In the genomic region with DNA sequence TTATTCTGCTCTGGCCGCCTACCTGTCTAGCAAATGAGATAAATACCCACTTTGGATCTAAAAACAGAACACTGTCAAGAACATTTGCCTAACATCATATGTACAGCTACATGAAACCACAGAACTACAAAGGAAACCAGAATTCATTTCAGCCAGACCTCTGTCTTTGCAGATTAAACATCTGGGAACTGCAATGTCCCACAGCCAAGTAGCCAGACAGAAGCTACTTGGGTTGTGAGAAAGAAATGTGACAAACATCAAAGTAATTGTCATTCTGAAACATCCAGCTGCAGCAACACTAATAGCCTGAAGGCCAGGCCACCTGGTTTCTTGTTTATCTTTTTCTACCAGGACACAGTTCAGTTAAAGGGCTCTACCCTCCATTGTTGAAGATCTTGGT, we compare ENCODE assay signal across 20 mouse cellular contexts.
"Had no signal": no experiment of that assay in that cellular context is flagged by ENCODE, and none has a peak within 500 bp of the region (broad histone marks: within the 10 kb centered on the region; RNA-seq: fewer than 3 reads in every experiment).

No protein-coding gene starts in this region.

- H3K4me1 ChIP-seq: lung, embryonic 15.5 days; midbrain, embryonic 12.5 days; neural tube, embryonic 15.5 days had no signal

- H3K36me3 ChIP-seq: lung, embryonic 15.5 days had no signal

- H3K9me3 ChIP-seq: lung, embryonic 15.5 days; midbrain, embryonic 10.5 days; midbrain, embryonic 12.5 days; neural tube, embryonic 13.5 days; neural tube, embryonic 15.5 days had no signal

- H3K27me3 ChIP-seq: lung, embryonic 15.5 days; midbrain, embryonic 12.5 days; neural tube, embryonic 13.5 days; neural tube, embryonic 15.5 days had no signal

- H3K4me2 ChIP-seq: lung, embryonic 15.5 days; midbrain, embryonic 12.5 days; neural tube, embryonic 13.5 days; neural tube, embryonic 15.5 days had no signal

- H3K4me3 ChIP-seq: lung, embryonic 15.5 days; midbrain, embryonic 10.5 days; midbrain, embryonic 12.5 days; myocyte; neural tube, embryonic 13.5 days; neural tube, embryonic 15.5 days had no signal

- H3K9ac ChIP-seq: lung, embryonic 15.5 days; midbrain, embryonic 12.5 days; neural tube, embryonic 13.5 days; neural tube, embryonic 15.5 days had no signal

- ATAC-seq: lung, postnatal 0 days; midbrain, embryonic 16.5 days had no signal

- DNase-seq: lung, adult 18-20 months; lung, postnatal 14 days; lung, postnatal 4 days; midbrain, embryonic 14.5 days; retina, postnatal 1 day; right cerebral cortex, adult 18-20 months; right cerebral cortex, postnatal 25 days; right cerebral cortex, postnatal 4 days; spleen, adult 18-20 months; thymus, adult 2 months; thymus, postnatal 25 days; thymus, postnatal 4 days had no signal

- H3K27ac ChIP-seq: lung, embryonic 15.5 days; midbrain, embryonic 10.5 days; midbrain, embryonic 12.5 days; neural tube, embryonic 13.5 days; neural tube, embryonic 15.5 days had no signal
